Mouse (Mus musculus): Measurements from ENCODE around the gene Srrt. TPM values are rescaled to one million over a fixed set of nuclear protein-coding genes. Genes with fewer than 3 reads are reported as not detected.

The Srrt gene
- polyA plus RNA-seq, 1 experiment from 2014 or later, result 138 TPM

- Histone ChIP-seq H3K27me3 (ENCODE audit: control insufficient read depth, insufficient read depth, low read length) (no peaks in the 10 kb centered on the region), H3K9ac (ENCODE audit: low read depth, low read length) (peak overlapping the region; percentile 98), H3K4me3 (ENCODE audit: low read depth, low read length) (peak overlapping the region; percentile 94), H3K27ac (ENCODE audit: low read depth, low read length) (peak overlapping the region; percentile 98), H3K4me1 (replicated peaks; ENCODE audit: control insufficient read depth, insufficient read depth, low read length) (peaks cover 8% of the 10 kb centered on the region; the same call in 1 of the 2 replicates), H3K36me3 (ENCODE audit: control insufficient read depth, insufficient read depth, low read length) (peaks cover 10% of the 10 kb centered on the region; the same call in 1 of the 2 replicates), H3K4me2 (replicated peaks; ENCODE audit: low read depth, low read length) (peak overlapping the region; percentile 57), H3K9me3 (ENCODE audit: control insufficient read depth, low read length) (no peaks in the 10 kb centered on the region)
- ATAC-seq (ENCODE audit: low FRiP score) (no peak), DNase-seq (ENCODE audit: low spot score) (no peak)
- 19% methylated on average over 12 of the region's 12 CpGs for WGBS
These were observed 952 bp downstream of the Srrt start for GRCm38 (mm10) chr5:137306439-137307005.

- H3K9me3 ChIP-seq (ENCODE audit: control insufficient read depth, low read length), result no peaks in the 10 kb centered on the region
- H3K4me2 ChIP-seq (replicated peaks; ENCODE audit: low read depth, low read length), result peak overlapping the region; percentile 57
- peaks cover 17% of the 10 kb centered on the region; the same call in 1 of the 2 replicates for H3K36me3 ChIP-seq (ENCODE audit: control insufficient read depth, insufficient read depth, low read length)
- no peak for ATAC-seq (ENCODE audit: low FRiP score)
- H3K9ac ChIP-seq (ENCODE audit: low read depth, low read length), result no peak overlapping the region
- no peak overlapping the region for H3K27ac ChIP-seq (ENCODE audit: low read depth, low read length)
- no peaks in the 10 kb centered on the region for H3K27me3 ChIP-seq (ENCODE audit: control insufficient read depth, insufficient read depth, low read length)
- DNase-seq (ENCODE audit: low spot score), result no peak
- H3K4me1 ChIP-seq (replicated peaks; ENCODE audit: control insufficient read depth, insufficient read depth, low read length), result peaks cover 8% of the 10 kb centered on the region; the same call in 1 of the 2 replicates
- 66% methylated on average over 3 of the region's 3 CpGs for WGBS
- H3K4me3 ChIP-seq (ENCODE audit: low read depth, low read length), result peak overlapping the region; percentile 94
These were observed 1.7 kb downstream of the Srrt start for GRCm38 (mm10) chr5:137305822-137306221.

- ATAC-seq (ENCODE audit: low FRiP score) (no peak), DNase-seq (ENCODE audit: low spot score) (no peak)
- Histone ChIP-seq H3K9ac (ENCODE audit: low read depth, low read length) (no peak overlapping the region), H3K36me3 (ENCODE audit: control insufficient read depth, insufficient read depth, low read length) (peaks cover 25% of the 10 kb centered on the region; the same call in 1 of the 2 replicates), H3K9me3 (ENCODE audit: control insufficient read depth, low read length) (no peaks in the 10 kb centered on the region), H3K4me1 (replicated peaks; ENCODE audit: control insufficient read depth, insufficient read depth, low read length) (peaks cover 8% of the 10 kb centered on the region; the same call in 1 of the 2 replicates), H3K4me2 (replicated peaks; ENCODE audit: low read depth, low read length) (peak overlapping the region; percentile 57), H3K27ac (ENCODE audit: low read depth, low read length) (no peak overlapping the region), H3K4me3 (ENCODE audit: low read depth, low read length) (peak overlapping the region; percentile 14; the same call in 1 of the 2 replicates), H3K27me3 (ENCODE audit: control insufficient read depth, insufficient read depth, low read length) (no peaks in the 10 kb centered on the region)
- 49% methylated on average over 4 of the region's 4 CpGs for WGBS
These were observed 2.7 kb downstream of the Srrt start for GRCm38 (mm10) chr5:137304816-137305215.

GRCm38 (mm10) chr5:137304165-137304564 lies 3.3 kb downstream of the Srrt start:
- no peak overlapping the region for H3K4me3 ChIP-seq (ENCODE audit: low read depth, low read length)
- ATAC-seq (ENCODE audit: low FRiP score), result no peak
- no peak overlapping the region for H3K9ac ChIP-seq (ENCODE audit: low read depth, low read length)

GRCm38 (mm10) chr5:137303609-137304008 lies 3.9 kb downstream of the Srrt start:
- Histone ChIP-seq H3K27me3 (ENCODE audit: control insufficient read depth, insufficient read depth, low read length) (no peaks in the 10 kb centered on the region), H3K9ac (ENCODE audit: low read depth, low read length) (no peak overlapping the region), H3K36me3 (ENCODE audit: control insufficient read depth, insufficient read depth, low read length) (peaks cover 27% of the 10 kb centered on the region; the same call in 1 of the 2 replicates), H3K9me3 (ENCODE audit: control insufficient read depth, low read length) (no peaks in the 10 kb centered on the region), H3K27ac (ENCODE audit: low read depth, low read length) (no peak overlapping the region), H3K4me3 (ENCODE audit: low read depth, low read length) (no peak overlapping the region), H3K4me1 (replicated peaks; ENCODE audit: control insufficient read depth, insufficient read depth, low read length) (peaks cover 8% of the 10 kb centered on the region; the same call in 1 of the 2 replicates), H3K4me2 (replicated peaks; ENCODE audit: low read depth, low read length) (no peak overlapping the region)
- ATAC-seq (ENCODE audit: low FRiP score) (no peak), DNase-seq (ENCODE audit: low spot score) (no peak)
- 92% methylated on average over 4 of the region's 4 CpGs for WGBS

More at GRCm38 (mm10) chr5:137304165-137304564, 3.3 kb downstream of the Srrt start:
- Histone ChIP-seq H3K36me3 (ENCODE audit: control insufficient read depth, insufficient read depth, low read length) (peaks cover 25% of the 10 kb centered on the region; the same call in 1 of the 2 replicates), H3K9me3 (ENCODE audit: control insufficient read depth, low read length) (no peaks in the 10 kb centered on the region), H3K4me1 (replicated peaks; ENCODE audit: control insufficient read depth, insufficient read depth, low read length) (peaks cover 8% of the 10 kb centered on the region; the same call in 1 of the 2 replicates), H3K4me2 (replicated peaks; ENCODE audit: low read depth, low read length) (no peak overlapping the region), H3K27me3 (ENCODE audit: control insufficient read depth, insufficient read depth, low read length) (no peaks in the 10 kb centered on the region), H3K27ac (ENCODE audit: low read depth, low read length) (no peak overlapping the region)
- no peak for DNase-seq (ENCODE audit: low spot score)
- 87% methylated on average over 3 of the region's 3 CpGs for WGBS

GRCm38 (mm10) chr5:137301253-137301652 lies 6.2 kb downstream of the Srrt start:
- H3K36me3 ChIP-seq (ENCODE audit: control insufficient read depth, insufficient read depth, low read length), result peaks cover 27% of the 10 kb centered on the region; the same call in 1 of the 2 replicates
- ATAC-seq (ENCODE audit: low FRiP score) (no peak), DNase-seq (ENCODE audit: low spot score) (no peak)

GRCm38 (mm10) chr5:137299240-137299639 lies 8.2 kb downstream of the Srrt start:
- no peak overlapping the region for H3K9ac ChIP-seq (ENCODE audit: low read depth, low read length)
- no peak overlapping the region for H3K4me2 ChIP-seq (replicated peaks; ENCODE audit: low read depth, low read length)
- no peaks in the 10 kb centered on the region for H3K9me3 ChIP-seq (ENCODE audit: control insufficient read depth, low read length)
- no peak overlapping the region for H3K4me3 ChIP-seq (ENCODE audit: low read depth, low read length)
- 0 out of 2 replicates have a peak, but pooled peaks cover 2% of the 10 kb centered on the region for H3K4me1 ChIP-seq (replicated peaks; ENCODE audit: control insufficient read depth, insufficient read depth, low read length)
- H3K27ac ChIP-seq (ENCODE audit: low read depth, low read length), result no peak overlapping the region
- H3K36me3 ChIP-seq (ENCODE audit: control insufficient read depth, insufficient read depth, low read length), result peaks cover 27% of the 10 kb centered on the region; the same call in 1 of the 2 replicates
- no peaks in the 10 kb centered on the region for H3K27me3 ChIP-seq (ENCODE audit: control insufficient read depth, insufficient read depth, low read length)
- DNase-seq (ENCODE audit: low spot score) (no peak), ATAC-seq (ENCODE audit: low FRiP score) (no peak)
- WGBS, result 84% methylated on average over 7 of the region's 7 CpGs

More at GRCm38 (mm10) chr5:137301253-137301652, 6.2 kb downstream of the Srrt start:
- 76% methylated on average over 21 of the region's 21 CpGs for WGBS
- no peak overlapping the region for H3K27ac ChIP-seq (ENCODE audit: low read depth, low read length)
- H3K9me3 ChIP-seq (ENCODE audit: control insufficient read depth, low read length), result no peaks in the 10 kb centered on the region
- no peak overlapping the region for H3K4me3 ChIP-seq (ENCODE audit: low read depth, low read length)
- H3K27me3 ChIP-seq (ENCODE audit: control insufficient read depth, insufficient read depth, low read length), result no peaks in the 10 kb centered on the region
- H3K4me1 ChIP-seq (replicated peaks; ENCODE audit: control insufficient read depth, insufficient read depth, low read length), result peaks cover 8% of the 10 kb centered on the region; the same call in 1 of the 2 replicates
- H3K9ac ChIP-seq (ENCODE audit: low read depth, low read length), result no peak overlapping the region
- H3K4me2 ChIP-seq (replicated peaks; ENCODE audit: low read depth, low read length), result no peak overlapping the region

- Histone ChIP-seq H3K9ac (ENCODE audit: low read depth, low read length) (no peak overlapping the region), H3K4me2 (replicated peaks; ENCODE audit: low read depth, low read length) (no peak overlapping the region), H3K27me3 (ENCODE audit: control insufficient read depth, insufficient read depth, low read length) (no peaks in the 10 kb centered on the region), H3K27ac (ENCODE audit: low read depth, low read length) (no peak overlapping the region), H3K9me3 (ENCODE audit: control insufficient read depth, low read length) (no peaks in the 10 kb centered on the region), H3K4me1 (replicated peaks; ENCODE audit: control insufficient read depth, insufficient read depth, low read length) (0 out of 2 replicates have a peak, but pooled peaks cover 2% of the 10 kb centered on the region), H3K36me3 (ENCODE audit: control insufficient read depth, insufficient read depth, low read length) (peaks cover 22% of the 10 kb centered on the region; the same call in 1 of the 2 replicates), H3K4me3 (ENCODE audit: low read depth, low read length) (no peak overlapping the region)
- ATAC-seq (ENCODE audit: low FRiP score), result no peak
- no peak for DNase-seq (ENCODE audit: low spot score)
- WGBS, result 93% methylated on average over 14 of the region's 14 CpGs
These were observed 10.3 kb downstream of the Srrt start for GRCm38 (mm10) chr5:137297126-137297525.

- Histone ChIP-seq H3K27ac (ENCODE audit: low read depth, low read length) (no peak overlapping the region), H3K36me3 (ENCODE audit: control insufficient read depth, insufficient read depth, low read length) (peaks cover 9% of the 10 kb centered on the region; the same call in 1 of the 2 replicates), H3K4me3 (ENCODE audit: low read depth, low read length) (no peak overlapping the region), H3K9ac (ENCODE audit: low read depth, low read length) (no peak overlapping the region), H3K27me3 (ENCODE audit: control insufficient read depth, insufficient read depth, low read length) (no peaks in the 10 kb centered on the region; the same call in 1 of the 2 replicates), H3K9me3 (ENCODE audit: control insufficient read depth, low read length) (no peaks in the 10 kb centered on the region), H3K4me2 (replicated peaks; ENCODE audit: low read depth, low read length) (no peak overlapping the region), H3K4me1 (replicated peaks; ENCODE audit: control insufficient read depth, insufficient read depth, low read length) (0 out of 2 replicates have a peak, but pooled peaks cover 2% of the 10 kb centered on the region)
- no peak for ATAC-seq (ENCODE audit: low FRiP score)
- WGBS, result 89% methylated on average over 15 of the region's 15 CpGs
- no peak for DNase-seq (ENCODE audit: low spot score)
These were observed 11.8 kb downstream of the Srrt start for GRCm38 (mm10) chr5:137295712-137296111.

Data from hindbrain, embryonic 11.5 days (tissue).